Mouse (Mus musculus): ENCODE measurements at regions not wholly inside any gene's neighbourhood (a gene's known extent, or its start where the extent isn't known, plus 50 kb on each side); places are given as distances from the start of the nearest gene placed in this dataset.

DNA sequence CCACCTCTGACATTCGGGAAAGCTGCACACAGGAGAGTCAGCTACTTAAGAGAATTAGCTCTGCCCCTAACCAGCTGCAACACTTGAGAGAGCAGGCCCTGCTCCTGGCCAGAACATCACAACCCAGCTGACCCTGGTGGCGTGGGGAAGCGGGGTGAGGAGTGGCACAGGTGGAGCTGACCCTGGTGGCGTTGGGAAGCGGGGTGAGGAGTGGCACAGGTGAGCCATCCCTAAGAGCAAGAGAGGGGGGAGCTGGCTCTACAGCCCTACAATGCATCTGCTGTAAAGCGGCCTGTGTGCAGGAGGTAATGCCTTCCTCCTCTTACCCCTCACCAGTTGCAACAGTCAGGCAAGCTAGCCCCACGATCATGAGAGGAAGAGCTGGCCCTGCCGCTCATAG lies 293.5 kb upstream of the N6amt1 start:
- in situ Hi-C loops (cut with MboI; ENCODE audit: low pct_ligation_motif_present, low pct_unique_long_range_greater_than_20kb, low sequenced_read_pairs) (no loop called here), dilution Hi-C loops (cut with MboI; ENCODE audit: extremely low pct_ligation_motif_present, extremely low pct_unique_long_range_greater_than_20kb, low sequenced_read_pairs) (no loop called here)
- Histone ChIP-seq H3K9me3 (replicated peaks; ENCODE audit: low read length) (no peaks in the 10 kb centered on the region), H3K27me3 (replicated peaks) (no peaks in the 10 kb centered on the region), H3K27ac (ENCODE audit: insufficient read depth, low read depth) (no peak overlapping the region), H3K79me2 (replicated peaks; ENCODE audit: control insufficient read depth, extremely low read depth, insufficient read depth, poor library complexity, severe bottlenecking) (no peaks in the 10 kb centered on the region), H3K4me1 (ENCODE audit: control insufficient read depth in 1 of 2, insufficient read depth in 2 of 2) (no peaks in the 10 kb centered on the region), H3K4me2 (ENCODE audit: insufficient read depth, low read depth, poor library complexity, severe bottlenecking) (no peak overlapping the region), H3K36me3 (replicated peaks in 1 of 2; ENCODE audit: control insufficient read depth in 1 of 2, insufficient read depth in 1 of 2, low read length in 1 of 2) (no peaks in the 10 kb centered on the region), H3K9ac (ENCODE audit: insufficient read depth, low read depth) (no peak overlapping the region), H3K4me3 (replicated peaks in 1 of 3; ENCODE audit: low read depth in 2 of 3, low read length in 2 of 3, poor library complexity in 1 of 3) (no peak overlapping the region)
- TF ChIP-seq JUN (IDR thresholded peaks at IDR 0.05; ENCODE audit: insufficient read depth, low read depth, low read length): no peak
- no peak for TF ChIP-seq TBP (conservative IDR thresholded peaks at IDR 0.05; ENCODE audit: low read depth, low read length)
- no peak for TF ChIP-seq MXI1 (IDR thresholded peaks at IDR 0.05; ENCODE audit: low read depth, low read length)
- no peak for TF ChIP-seq ZNF384 (IDR thresholded peaks at IDR 0.05; ENCODE audit: low read depth, low read length)
- no peak for TF ChIP-seq GABPA (IDR thresholded peaks at IDR 0.05; ENCODE audit: insufficient replicate concordance, low read depth, low read length)
- no peak for TF ChIP-seq JUND (conservative IDR thresholded peaks at IDR 0.05; ENCODE audit: low read depth, low read length)
- no peak for TF ChIP-seq SMC3 (IDR thresholded peaks at IDR 0.05; ENCODE audit: low read depth, low read length)
- TF ChIP-seq ETS1 (conservative IDR thresholded peaks at IDR 0.05; ENCODE audit: low read depth, low read length): no peak
- no peak for TF ChIP-seq CTCF (conservative IDR thresholded peaks at IDR 0.05 in 1 of 2, IDR thresholded peaks at IDR 0.05 in 1 of 2; ENCODE audit: low read depth in 2 of 2, low read length in 2 of 2)
- no peak for TF ChIP-seq EP300 (IDR thresholded peaks at IDR 0.05; ENCODE audit: low read length)
- TF ChIP-seq MEF2A (IDR thresholded peaks at IDR 0.05; ENCODE audit: borderline replicate concordance, low read depth, low read length): no peak
- no peak for TF ChIP-seq USF2 (conservative IDR thresholded peaks at IDR 0.05; ENCODE audit: low read depth, low read length)
- TF ChIP-seq POLR2AphosphoS2 (IDR thresholded peaks at IDR 0.05; ENCODE audit: low read depth, low read length): no peak
- TF ChIP-seq MAZ (IDR thresholded peaks at IDR 0.05; ENCODE audit: low read depth, low read length): no peak
- TF ChIP-seq RAD21 (IDR thresholded peaks at IDR 0.05; ENCODE audit: low read depth, low read length): no peak
- TF ChIP-seq ZMIZ1 (IDR thresholded peaks at IDR 0.05; ENCODE audit: low read depth, low read length): no peak
- no peak for TF ChIP-seq KAT2A (IDR thresholded peaks at IDR 0.05; ENCODE audit: insufficient replicate concordance, low read length)
- no peak for TF ChIP-seq UBTF (IDR thresholded peaks at IDR 0.05; ENCODE audit: low read depth, low read length)
- no peak for TF ChIP-seq BHLHE40 (IDR thresholded peaks at IDR 0.05; ENCODE audit: low read depth, low read length)
- DNase-seq (ENCODE audit: extremely low read depth): no peak

DNA sequence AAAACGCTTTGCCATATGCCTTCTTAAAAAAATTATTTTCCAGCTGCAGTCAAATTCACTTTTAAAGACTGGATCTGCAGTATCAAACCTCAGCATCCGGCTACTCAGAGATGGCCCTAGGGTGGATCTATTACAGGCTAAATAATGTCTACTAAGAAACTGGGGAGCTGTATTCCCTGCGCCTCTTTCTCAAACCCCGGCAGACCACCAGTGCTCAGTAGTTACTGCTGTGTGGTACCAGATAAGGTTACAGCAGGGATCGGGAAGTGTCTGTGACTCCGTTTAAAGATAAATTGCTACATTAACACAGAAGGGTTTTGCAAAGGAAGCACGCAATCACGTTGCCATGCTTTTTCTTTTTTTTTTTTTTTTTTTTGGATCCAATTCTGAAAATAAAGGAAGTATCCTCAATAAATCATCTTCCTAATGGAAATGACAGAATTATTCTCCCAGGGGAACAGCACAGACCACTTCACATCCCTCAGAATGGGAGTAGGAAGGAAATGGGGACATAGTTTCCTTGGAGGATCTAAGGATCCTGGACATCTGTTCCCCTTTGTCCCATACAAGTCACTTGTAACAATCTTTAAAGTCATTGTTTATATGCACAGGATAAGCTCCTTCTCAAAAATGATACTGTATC lies 304.1 kb upstream of the N6amt1 start:
- Histone ChIP-seq H3K36me3 (replicated peaks in 1 of 2; ENCODE audit: control insufficient read depth in 1 of 2, insufficient read depth in 1 of 2, low read length in 1 of 2) (no peaks in the 10 kb centered on the region), H3K4me3 (replicated peaks in 1 of 3; ENCODE audit: low read depth in 2 of 3, low read length in 2 of 3, poor library complexity in 1 of 3) (no peak overlapping the region), H3K27me3 (replicated peaks) (no peaks in the 10 kb centered on the region), H3K9me3 (replicated peaks; ENCODE audit: low read length) (no peaks in the 10 kb centered on the region), H3K9ac (ENCODE audit: insufficient read depth, low read depth) (no peak overlapping the region), H3K4me2 (ENCODE audit: insufficient read depth, low read depth, poor library complexity, severe bottlenecking) (no peak overlapping the region), H3K4me1 (ENCODE audit: control insufficient read depth in 1 of 2, insufficient read depth in 2 of 2) (peaks cover 0 to 4% of the 10 kb centered on the region in 2 experiments; a peak in 1 of 4 replicates), H3K27ac (ENCODE audit: insufficient read depth, low read depth) (no peak overlapping the region), H3K79me2 (replicated peaks; ENCODE audit: control insufficient read depth, extremely low read depth, insufficient read depth, poor library complexity, severe bottlenecking) (no peaks in the 10 kb centered on the region)
- no peak for DNase-seq (ENCODE audit: extremely low read depth)
- TF ChIP-seq NELFE (IDR thresholded peaks at IDR 0.05; ENCODE audit: low read depth, low read length) (no peak), PAX5 (IDR thresholded peaks at IDR 0.05; ENCODE audit: low read length) (no peak), SIN3A (IDR thresholded peaks at IDR 0.05; ENCODE audit: low read length) (no peak), JUND (conservative IDR thresholded peaks at IDR 0.05; ENCODE audit: low read depth, low read length) (no peak), CHD2 (IDR thresholded peaks at IDR 0.05; ENCODE audit: low read length) (no peak), MYC (IDR thresholded peaks at IDR 0.05; ENCODE audit: low read depth, low read length) (no peak)
- in situ Hi-C loops (cut with MboI; ENCODE audit: low pct_ligation_motif_present, low pct_unique_long_range_greater_than_20kb, low sequenced_read_pairs) (no loop called here), dilution Hi-C loops (cut with MboI; ENCODE audit: extremely low pct_ligation_motif_present, extremely low pct_unique_long_range_greater_than_20kb, low sequenced_read_pairs) (no loop called here)

Measured in CH12.LX (cell line).